Mouse (Mus musculus) left cerebral cortex, postnatal 36 days (tissue): ENCODE measurements at regions not wholly inside any gene's neighbourhood (a gene's known extent, or its start where the extent isn't known, plus 50 kb on each side); places are given as distances from the start of the nearest gene placed in this dataset.

ENCODE experiments used
- DNase-seq, 2 experiments: peaks; one replicate each; pipeline ENCODE4 v3.0.0; 2021 to 2022; ENCODE audit warnings: low spot score in 2 of 2, mixed read lengths in 1 of 2
- intact Hi-C: fragments of 180-260 bp; cut with DNase I; formaldehyde crosslinking; loops from one replicate; pipeline ENCODE4 v1.15.1; 2025

- intact Hi-C loops, result no loop called here
- DNase-seq, result no peak
These were observed 221.3 kb upstream of the Kcnh7 start for GRCm38 (mm10) chr2:63405405-63405804.
